Mouse (Mus musculus): Measurements from ENCODE around the gene Phyhipl. TPM values are rescaled to one million over a fixed set of nuclear protein-coding genes. Genes with fewer than 3 reads are reported as not detected.

The Phyhipl gene
- 228 and 278 TPM in 2 replicates for polyA plus RNA-seq (2021; fragmentation: Nextera tagmentation)
- long read RNA-seq, experiment 1, transcript Phyhipl-201 (5 exons, 2,877 nt), result major isoform, 1,263 of 1,317 reads
- long read RNA-seq, experiment 1, partial matches to known transcripts, result 8 of 1,317 reads
- long read RNA-seq, experiment 1, other reads (novel, unspliced or antisense), result 45 of 1,317 reads
- long read RNA-seq, experiment 2, transcript Phyhipl-201 (5 exons, 2,877 nt), result major isoform, 234 of 313 reads
- long read RNA-seq, experiment 2, transcript Phyhipl-210 (2 exons, 3,485 nt), result minor isoform, 43 of 313 reads
- long read RNA-seq, experiment 2, partial matches to known transcripts, result 9 of 313 reads
- long read RNA-seq, experiment 2, other reads (novel, unspliced or antisense), result 27 of 313 reads

GRCm38 (mm10) chr10:70655828-70656227 lies at the start of gene Phyhipl:
TSS of gene Phyhipl (minus strand) at chr10:70655965.

Other genes with a start within 250 kb of the Phyhipl start
- gene Fam13c, start 215.5 kb downstream of the Phyhipl start, polyA plus RNA-seq (2021; fragmentation: Nextera tagmentation), result 23.5 and 25.9 TPM in 2 replicates